In genomic region chr3:95478966-95479365, GRCm38 (mm10) we compare ENCODE assay signal across 19 mouse cellular contexts. TPM values are rescaled to one million over a fixed set of nuclear protein-coding genes. Genes with fewer than 3 reads are reported as not detected.
DNase-seq lines count a peak whose midpoint lies in the region; ATAC-seq and TF ChIP-seq lines count a peak whose summit lies in the region.
"Had no signal": no experiment of that assay in that cellular context is flagged by ENCODE, and none has a peak within 500 bp of the region (broad histone marks: within the 10 kb centered on the region; RNA-seq: fewer than 3 reads in every experiment).

No protein-coding gene starts in this region.

- WGBS in hindbrain, embryonic 14.5 days, result 100% methylated on average over 1 of the region's 1 CpGs

- H3K27me3 ChIP-seq in hindbrain, embryonic 14.5 days (ENCODE audit: control insufficient read depth, insufficient read depth, low read length), result no peaks in the 10 kb centered on the region
- H3K27me3 ChIP-seq: embryonic facial prominence, embryonic 12.5 days had no signal

- peak; percentile 10 for DNase-seq in A20 (ENCODE audit: low read depth, low spot score)
- peak; percentile 16 for DNase-seq in Muller cell, postnatal 12 days (ENCODE audit: inconsistent ontology term)
- no peak for DNase-seq in hindbrain, embryonic 14.5 days (ENCODE audit: low spot score)
- DNase-seq in gastrocnemius, postnatal 4 days (ENCODE audit: low spot score in 2 of 2), result no peak
- DNase-seq in adrenal gland, postnatal 25 days, result no peak
- DNase-seq: adrenal gland, adult 8-10 months; adrenal gland, postnatal 14 days; cerebellum, adult 11-12 months; cerebellum, adult 2 months; cerebellum, adult 9-10 months; cerebellum, postnatal 10 days; cerebellum, postnatal 25 days had no signal

- H3K9me3 ChIP-seq in hindbrain, embryonic 14.5 days (ENCODE audit: control insufficient read depth, low read length), result no peaks in the 10 kb centered on the region
- H3K9me3 ChIP-seq: embryonic facial prominence, embryonic 10.5 days; embryonic facial prominence, embryonic 12.5 days had no signal

- TF ChIP-seq CTCF in bone marrow macrophage, adult 2 months (IDR thresholded peaks at IDR 0.05; ENCODE audit: low read depth, low read length), result no peak

- H3K4me3 ChIP-seq in bone marrow macrophage, adult 2 months (ENCODE audit: insufficient read depth, low read length), result no peak overlapping the region
- H3K4me3 ChIP-seq in hindbrain, embryonic 14.5 days (replicated peaks; ENCODE audit: low read length), result no peak overlapping the region
- H3K4me3 ChIP-seq: embryonic facial prominence, embryonic 10.5 days; embryonic facial prominence, embryonic 12.5 days had no signal

- ATAC-seq in hindbrain, embryonic 14.5 days (ENCODE audit: low FRiP score), result no peak
- ATAC-seq: activated CD4-positive, CD25-positive, alpha-beta regulatory T cell, adult 4 months; forebrain, embryonic 14.5 days; forebrain, embryonic 16.5 days had no signal

- H3K27ac ChIP-seq in bone marrow macrophage, adult 2 months (ENCODE audit: insufficient read depth, low read depth, low read length), result peak overlapping the region; percentile 39
- H3K27ac ChIP-seq in hindbrain, embryonic 14.5 days, result no peak overlapping the region
- H3K27ac ChIP-seq: embryonic facial prominence, embryonic 10.5 days; embryonic facial prominence, embryonic 12.5 days had no signal

- H3K36me3 ChIP-seq in hindbrain, embryonic 14.5 days (replicated peaks; ENCODE audit: control insufficient read depth, insufficient read depth), result peaks cover 90% of the 10 kb centered on the region

- no peak overlapping the region for H3K9ac ChIP-seq in hindbrain, embryonic 14.5 days
- H3K9ac ChIP-seq: embryonic facial prominence, embryonic 12.5 days had no signal

- TF ChIP-seq POLR2A in bone marrow macrophage, adult 2 months (IDR thresholded peaks at IDR 0.05; ENCODE audit: borderline replicate concordance, low read depth, low read length), result no peak

- H3K4me2 ChIP-seq in hindbrain, embryonic 14.5 days (replicated peaks), result no peak overlapping the region
- H3K4me2 ChIP-seq: embryonic facial prominence, embryonic 12.5 days had no signal

- H3K4me1 ChIP-seq in bone marrow macrophage, adult 2 months (ENCODE audit: control insufficient read depth, insufficient read depth, low read length), result peaks cover 14% of the 10 kb centered on the region
- no peaks in the 10 kb centered on the region for H3K4me1 ChIP-seq in hindbrain, embryonic 14.5 days (replicated peaks; ENCODE audit: control insufficient read depth, insufficient read depth, low read length)
- H3K4me1 ChIP-seq: embryonic facial prominence, embryonic 10.5 days; embryonic facial prominence, embryonic 12.5 days had no signal

RNA-seq across cellular contexts. Expression of gene Ctsk, which starts 20.1 kb away (rescaled TPM):
- polyA plus RNA-seq in bone marrow macrophage, adult 2 months (2012; ENCODE audit: insufficient read depth, insufficient read length, missing spikeins), result 10.9 and 12.6 TPM in 2 replicates
- 9.1 and 11.5 TPM in 2 replicates for polyA plus RNA-seq in hindbrain, embryonic 14.5 days (2014; fragmentation: Nextera tagmentation; extraction: Ambion mirVana)
- 10 to 100 TPM; 49.1 to 52.4 TPM for total RNA-seq in gastrocnemius, postnatal 4 days (2021)
- total RNA-seq in adrenal gland, postnatal 25 days (2021), result 2.9 and 4.5 TPM in 2 replicates
- polyA plus RNA-seq: activated CD4-positive, CD25-positive, alpha-beta regulatory T cell, adult 4 months had no signal

RNA-seq across cellular contexts. Expression of gene Arnt, which starts 44.8 kb away (rescaled TPM):
- 41.9 and 43.3 TPM in 2 replicates for polyA plus RNA-seq in bone marrow macrophage, adult 2 months (2012; ENCODE audit: insufficient read depth, insufficient read length, missing spikeins)
- 12.3 and 13.3 TPM in 2 replicates for polyA plus RNA-seq in hindbrain, embryonic 14.5 days (2014; fragmentation: Nextera tagmentation; extraction: Ambion mirVana)
- total RNA-seq in gastrocnemius, postnatal 4 days (2021), result 10 to 100 TPM; 59.6 to 72.8 TPM
- 68.2 and 87.6 TPM in 2 replicates for total RNA-seq in adrenal gland, postnatal 25 days (2021)

RNA-seq across cellular contexts. Expression of gene Ctss, which starts 47.6 kb away (rescaled TPM):
- polyA plus RNA-seq in bone marrow macrophage, adult 2 months (2012; ENCODE audit: insufficient read depth, insufficient read length, missing spikeins), result 5,285 and 5,524 TPM in 2 replicates
- polyA plus RNA-seq in hindbrain, embryonic 14.5 days (2014; fragmentation: Nextera tagmentation; extraction: Ambion mirVana), result 16.3 and 17.7 TPM in 2 replicates
- 10 to 100 TPM; 10.1 to 10.7 TPM for total RNA-seq in gastrocnemius, postnatal 4 days (2021)
- 14.1 and 20.2 TPM in 2 replicates for total RNA-seq in adrenal gland, postnatal 25 days (2021)
- polyA plus RNA-seq: C2C12 had no signal

Comparison
In these comparisons a context has a peak if more than half of its experiments do, and no peak if none do; other contexts are left out.
1. DNase-seq: peak in A20 (single experiment) and Muller cell, postnatal 12 days (single experiment); none in hindbrain, embryonic 14.5 days (single experiment), gastrocnemius, postnatal 4 days (0 of 2) and adrenal gland, postnatal 25 days (single experiment).